1 mouse cellular context compared by ENCODE assay signal in genomic region chr2:127080591-127081218, GRCm38 (mm10).
TF ChIP-seq lines count a peak whose summit lies in the region.

No protein-coding gene starts in this region.

TF ChIP-seq in MEL, 35 proteins besides CTCF, POLR2A, EP300 and RAD21:
- TF ChIP-seq MAZ (IDR thresholded peaks at IDR 0.05; ENCODE audit: low read depth, low read length) (no peak), CHD1 (IDR thresholded peaks at IDR 0.05; ENCODE audit: low read depth, low read length) (no peak), ZMIZ1 (IDR thresholded peaks at IDR 0.05; ENCODE audit: low read depth, low read length) (no peak), ELF1 (IDR thresholded peaks at IDR 0.05; ENCODE audit: low read depth, low read length) (no peak), GABPA (IDR thresholded peaks at IDR 0.05; ENCODE audit: low read depth, low read length) (no peak), MAFK (IDR thresholded peaks at IDR 0.05; ENCODE audit: borderline replicate concordance, low read depth, low read length) (no peak), BHLHE40 (IDR thresholded peaks at IDR 0.05; ENCODE audit: borderline replicate concordance, low read depth, low read length) (no peak), USF1 (IDR thresholded peaks at IDR 0.05; ENCODE audit: low read depth, low read length) (no peak), TBP (IDR thresholded peaks at IDR 0.05; ENCODE audit: low read depth, low read length) (no peak), MXI1 (IDR thresholded peaks at IDR 0.05; ENCODE audit: low read depth, low read length) (no peak; the same call in 1 of the 2 replicates), RCOR1 (IDR thresholded peaks at IDR 0.05; ENCODE audit: low read depth, low read length) (no peak), JUND (IDR thresholded peaks at IDR 0.05; ENCODE audit: low read depth, low read length) (no peak), KAT2A (conservative IDR thresholded peaks at IDR 0.05; ENCODE audit: low read depth, low read length) (no peak)
TF ChIP-seq in MEL: peak in this region for 0.
